Mouse (Mus musculus) heart, embryonic 11.5 days (tissue): Measurements from ENCODE around the gene Ccz1. TPM values are rescaled to one million over a fixed set of nuclear protein-coding genes. Genes with fewer than 3 reads are reported as not detected.
A peak's percentile ranks its signal among the peaks of the same experiment; 100 is the strongest.

ENCODE experiments used
- ATAC-seq: fragments of 200-750 bp; cut with Nextera tagmentation; replicated peaks from 2 replicates; pipeline ENCODE4 v1.8.0; 2017; ENCODE audit warnings: moderate library complexity; ENCODE audit not compliant: insufficient number of reproducible peaks, low FRiP score, low TSS enrichment
- H3K27ac ChIP-seq: fragments of 300-500 bp; sonication (generic); 2 replicates; pipeline ENCODE4 v1.5.1; 2014; ENCODE audit warnings: mild to moderate bottlenecking, low read depth, low read length
- H3K27me3 ChIP-seq: fragments of 300-500 bp; sonication (generic); 2 replicates; pipeline ENCODE4 v1.6.1; 2014; ENCODE audit warnings: mild to moderate bottlenecking, low read length, mixed read lengths; ENCODE audit not compliant: control insufficient read depth, insufficient read depth
- H3K36me3 ChIP-seq: fragments of 300-500 bp; sonication (generic); 2 replicates; pipeline ENCODE4 v1.6.1; 2014; ENCODE audit warnings: mild to moderate bottlenecking, low read length, moderate library complexity, mixed read lengths; ENCODE audit not compliant: control insufficient read depth, insufficient read depth
- H3K4me1 ChIP-seq: fragments of 300-500 bp; sonication (generic); 2 replicates; pipeline ENCODE4 v1.6.1; 2014; ENCODE audit warnings: low read length; ENCODE audit not compliant: control insufficient read depth, insufficient read depth
- H3K4me2 ChIP-seq: fragments of 300-500 bp; sonication (generic); 2 replicates; pipeline ENCODE4 v1.6.1; 2014; ENCODE audit warnings: mild to moderate bottlenecking, moderate library complexity
- H3K4me3 ChIP-seq: fragments of 300-500 bp; sonication (generic); 2 replicates; pipeline ENCODE4 v1.5.1; 2014; ENCODE audit warnings: low read depth, low read length
- H3K9ac ChIP-seq: fragments of 300-500 bp; sonication (generic); 2 replicates; pipeline ENCODE4 v1.6.1; 2014; ENCODE audit warnings: mild to moderate bottlenecking, low read depth, low read length, moderate library complexity
- H3K9me3 ChIP-seq: fragments of 300-500 bp; sonication (generic); replicated peaks from 2 replicates; pipeline ENCODE4 v1.6.1; 2016; ENCODE audit warnings: low read length; ENCODE audit not compliant: control insufficient read depth
- WGBS: fragments of 180-500 bp; shearing (Covaris S2); extraction: QIAGEN DNeasy Blood & Tissue Kit; methylation state at CpG from one replicate; pipeline ENCODE4 v1.1.7; 2014; ENCODE audit not compliant: insufficient replicate concordance; 5-methylcytosine and 5-hydroxymethylcytosine counted together
- polyA plus RNA-seq: library from polyadenylated mRNA; unstranded; fragments of >200 nt; fragmentation: Nextera tagmentation; extraction: Ambion mirVana; gene quantifications from 2 replicates; pipeline ENCODE4 v1.2.1, GENCODE M21; 2014

Ccz1 gene
- polyA plus RNA-seq, 1 experiment from 2014 or later: 67.2 TPM

DNA sequence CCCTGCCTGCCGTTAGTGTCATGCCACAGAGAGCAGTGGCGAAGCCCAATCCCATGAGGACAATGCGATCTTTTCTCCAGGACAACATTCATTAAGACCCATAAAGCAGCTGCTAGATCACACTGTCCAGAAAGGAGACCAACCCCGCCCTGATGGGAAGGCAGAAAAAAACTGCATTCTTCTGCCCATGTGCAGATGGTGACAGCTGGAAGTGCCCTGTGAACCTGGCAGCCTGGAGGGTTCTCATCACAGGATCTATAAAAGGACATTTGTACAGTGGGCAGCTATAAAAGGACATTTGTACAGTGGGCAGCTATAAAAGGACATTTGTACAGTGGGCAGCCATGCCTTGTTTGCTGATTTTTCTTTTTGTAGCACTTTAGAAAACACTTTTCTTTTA lies 25.6 kb downstream of the Ccz1 start:
- Histone ChIP-seq H3K36me3 (peaks cover 31% of the 10 kb centered on the region), H3K9me3 (no peaks in the 10 kb centered on the region), H3K9ac (no peak overlapping the region), H3K4me1 (no peaks in the 10 kb centered on the region), H3K4me3 (no peak overlapping the region), H3K27me3 (no peaks in the 10 kb centered on the region), H3K4me2 (no peak overlapping the region), H3K27ac (no peak overlapping the region)
- 89% methylated on average over 4 of the region's 4 CpGs for WGBS
- ATAC-seq: no peak

DNA sequence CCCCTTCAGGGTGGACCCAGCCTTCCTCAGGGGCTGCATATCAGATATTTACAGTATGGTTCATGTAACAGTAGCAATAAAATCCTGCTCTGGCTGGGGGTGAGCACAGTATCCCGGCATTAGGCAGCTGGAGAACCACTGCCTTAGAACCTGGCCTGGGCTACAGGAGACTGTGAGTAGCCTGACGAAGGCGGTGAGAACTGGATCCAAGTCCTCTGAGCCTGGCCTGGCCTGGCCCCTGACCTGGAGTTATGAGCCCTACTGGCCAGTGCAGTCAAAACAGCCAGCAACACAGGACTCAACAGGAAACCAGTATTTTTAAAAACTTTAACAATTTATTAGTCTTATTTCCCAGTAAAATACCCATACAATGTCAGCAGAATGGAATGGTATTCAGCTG lies 27.1 kb downstream of the Ccz1 start:
- H3K36me3 ChIP-seq: peaks cover 31% of the 10 kb centered on the region
- 91% methylated on average over 3 of the region's 3 CpGs for WGBS
- H3K27me3 ChIP-seq: no peaks in the 10 kb centered on the region
- H3K9ac ChIP-seq: no peak overlapping the region
- H3K4me1 ChIP-seq: no peaks in the 10 kb centered on the region
- no peak overlapping the region for H3K4me2 ChIP-seq
- H3K4me3 ChIP-seq: no peak overlapping the region
- H3K9me3 ChIP-seq: no peaks in the 10 kb centered on the region
- H3K27ac ChIP-seq: no peak overlapping the region
- ATAC-seq: no peak

DNA sequence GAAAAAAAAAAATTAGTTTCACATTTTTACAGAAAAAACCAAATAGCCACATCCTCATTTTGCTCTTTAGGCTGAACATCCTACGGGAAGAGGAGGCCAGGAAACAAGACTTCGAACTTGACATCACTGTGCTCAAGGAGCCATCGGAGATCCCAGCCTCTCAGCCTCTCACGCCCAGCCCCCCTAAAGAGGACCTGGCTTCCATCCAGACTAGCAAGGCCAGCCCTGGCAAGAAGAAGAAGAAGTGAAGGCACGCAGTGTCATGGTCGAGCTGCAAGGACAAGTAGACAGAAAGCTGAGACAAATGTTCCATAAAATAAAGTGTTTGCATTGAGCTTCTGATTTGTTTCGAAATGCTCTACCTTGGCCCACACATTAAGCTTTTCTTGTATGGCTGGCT lies 29.3 kb downstream of the Ccz1 start:
- Histone ChIP-seq H3K4me1 (peaks cover 4% of the 10 kb centered on the region; the same call in 1 of the 2 replicates), H3K27ac (no peak overlapping the region), H3K9me3 (no peaks in the 10 kb centered on the region), H3K9ac (no peak overlapping the region), H3K4me3 (no peak overlapping the region), H3K36me3 (peaks cover 15% of the 10 kb centered on the region), H3K27me3 (no peaks in the 10 kb centered on the region), H3K4me2 (no peak overlapping the region)
- whole genome bisulfite sequencing: 82% methylated on average over 7 of the region's 7 CpGs
- ATAC-seq: no peak

DNA sequence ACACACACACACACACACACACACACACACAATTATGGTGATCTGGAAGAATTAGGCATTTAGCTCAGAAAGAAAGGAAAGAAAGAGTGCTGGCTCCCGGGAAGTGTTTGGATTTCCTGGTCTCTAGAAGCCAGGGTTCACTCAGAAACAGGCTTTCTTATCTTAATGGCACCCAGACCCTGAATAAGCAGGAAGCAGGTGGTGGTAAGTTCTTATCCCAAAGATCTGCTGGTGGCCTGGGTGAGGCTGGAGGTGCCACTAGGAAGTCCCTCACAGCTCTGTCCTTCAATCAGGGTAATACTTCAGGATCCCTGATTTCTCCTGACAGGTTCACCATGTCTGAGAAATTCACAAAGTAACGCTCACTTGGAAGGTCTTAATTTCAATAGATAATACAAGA lies 32.3 kb downstream of the Ccz1 start:
- H3K4me3 ChIP-seq: no peak overlapping the region
- no peaks in the 10 kb centered on the region for H3K9me3 ChIP-seq
- no peak for ATAC-seq
- H3K4me2 ChIP-seq: no peak overlapping the region
- 52% methylated on average over 2 of the region's 2 CpGs for whole genome bisulfite sequencing
- no peak overlapping the region for H3K27ac ChIP-seq
- H3K9ac ChIP-seq: no peak overlapping the region
- H3K4me1 ChIP-seq: peaks cover 4% of the 10 kb centered on the region; the same call in 1 of the 2 replicates
- H3K36me3 ChIP-seq: peaks cover 5% of the 10 kb centered on the region
- no peaks in the 10 kb centered on the region for H3K27me3 ChIP-seq

DNA sequence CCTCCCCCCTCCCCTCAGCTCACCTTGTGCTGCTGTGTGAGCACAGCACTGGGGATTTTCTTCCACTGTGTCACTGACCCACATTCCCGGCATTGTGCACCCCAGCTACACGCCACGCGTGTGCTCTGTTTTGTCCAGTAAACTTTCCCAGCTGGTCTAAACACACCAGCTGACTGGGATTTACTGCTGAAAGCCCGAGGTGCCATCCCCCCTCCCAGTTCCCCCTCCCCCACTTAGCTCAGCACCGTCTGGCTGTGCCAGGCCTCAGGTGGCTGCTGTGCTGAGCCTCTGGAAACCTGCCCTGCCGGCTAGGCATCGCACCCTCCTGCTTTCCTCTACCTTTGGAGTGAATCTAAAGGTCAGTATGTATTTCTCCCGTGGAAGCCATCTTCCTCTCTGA lies 33.8 kb downstream of the Ccz1 start:
- Histone ChIP-seq H3K9me3 (no peaks in the 10 kb centered on the region), H3K4me1 (peaks cover 4% of the 10 kb centered on the region; the same call in 1 of the 2 replicates), H3K27me3 (no peaks in the 10 kb centered on the region), H3K27ac (no peak overlapping the region), H3K4me3 (no peak overlapping the region), H3K4me2 (peak overlapping the region; percentile 14; the same call in 1 of the 2 replicates), H3K36me3 (peaks cover 3% of the 10 kb centered on the region; the same call in 1 of the 2 replicates), H3K9ac (no peak overlapping the region)
- no peak for ATAC-seq
- WGBS: 28% methylated on average over 9 of the region's 9 CpGs

DNA sequence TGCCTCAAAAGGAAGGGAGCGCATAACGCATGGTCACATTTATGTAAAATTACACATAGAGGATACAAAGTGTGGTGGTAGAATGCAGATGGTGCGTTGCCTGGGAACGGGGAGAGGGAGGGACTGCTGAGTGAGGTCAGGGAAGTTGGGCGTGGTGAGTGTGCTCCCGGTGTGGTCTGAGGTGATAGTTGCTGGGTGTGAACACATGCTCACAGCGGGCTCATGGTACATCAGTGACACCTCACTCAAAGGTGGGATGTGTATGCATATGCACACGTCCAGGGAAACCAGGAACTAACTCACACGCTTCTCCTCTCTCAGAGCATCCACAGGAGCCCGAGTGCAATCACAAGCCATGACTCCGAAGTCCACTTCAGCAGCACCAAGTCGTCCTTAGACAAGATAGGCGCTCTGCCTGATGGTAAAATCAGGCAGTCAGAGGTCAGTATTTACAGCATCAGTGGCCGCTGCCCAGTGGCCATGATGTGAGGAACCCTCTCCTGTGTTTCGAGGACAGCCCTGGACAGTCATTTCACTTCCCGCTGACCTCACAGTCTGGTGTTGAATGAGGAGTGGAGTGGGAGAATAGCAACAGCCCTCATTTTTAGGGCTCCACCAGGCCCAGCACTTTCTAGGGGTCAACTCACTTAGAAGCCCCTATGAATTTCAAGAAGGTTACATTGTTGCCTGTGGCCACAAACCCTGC lies 37.8 kb downstream of the Ccz1 start:
- Histone ChIP-seq H3K9ac (no peak overlapping the region), H3K36me3 (no peaks in the 10 kb centered on the region), H3K4me3 (no peak overlapping the region), H3K4me2 (no peak overlapping the region), H3K27me3 (no peaks in the 10 kb centered on the region), H3K9me3 (no peaks in the 10 kb centered on the region), H3K4me1 (peaks cover 8% of the 10 kb centered on the region; the same call in 1 of the 2 replicates), H3K27ac (no peak overlapping the region)
- 0 out of 2 replicates have a peak, but pooled peaks have one; percentile 61 for ATAC-seq
- 54% methylated on average over 16 of the region's 16 CpGs for WGBS

DNA sequence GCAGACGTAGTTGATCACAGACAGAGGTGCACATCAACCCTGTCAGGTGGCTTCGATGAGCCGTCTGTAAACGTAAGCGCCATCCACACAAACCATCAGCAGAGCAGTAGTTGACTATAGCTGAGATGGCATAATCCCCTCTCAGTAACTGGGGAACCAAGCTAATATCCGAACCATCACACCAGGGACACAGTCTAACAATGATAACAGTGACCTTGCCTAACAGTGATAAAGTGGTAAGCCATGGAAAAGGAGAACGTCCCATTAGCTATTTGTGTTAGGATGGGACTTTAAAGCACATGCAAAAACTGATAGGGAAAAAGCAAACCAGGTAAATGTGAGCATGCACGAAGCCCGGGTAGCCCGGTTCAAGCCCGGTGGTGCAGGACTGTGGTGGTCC lies 38.4 kb downstream of the Ccz1 start:
- 0 out of 2 replicates have a peak overlapping the region, but pooled peaks have one; percentile 22 for H3K9ac ChIP-seq
- 75% methylated on average over 11 of the region's 11 CpGs for WGBS
- no peak overlapping the region for H3K4me2 ChIP-seq
- H3K36me3 ChIP-seq: no peaks in the 10 kb centered on the region
- peaks cover 8% of the 10 kb centered on the region; the same call in 1 of the 2 replicates for H3K4me1 ChIP-seq
- no peaks in the 10 kb centered on the region for H3K27me3 ChIP-seq
- H3K27ac ChIP-seq: no peak overlapping the region
- no peaks in the 10 kb centered on the region for H3K9me3 ChIP-seq
- no peak for ATAC-seq
- no peak overlapping the region for H3K4me3 ChIP-seq

DNA sequence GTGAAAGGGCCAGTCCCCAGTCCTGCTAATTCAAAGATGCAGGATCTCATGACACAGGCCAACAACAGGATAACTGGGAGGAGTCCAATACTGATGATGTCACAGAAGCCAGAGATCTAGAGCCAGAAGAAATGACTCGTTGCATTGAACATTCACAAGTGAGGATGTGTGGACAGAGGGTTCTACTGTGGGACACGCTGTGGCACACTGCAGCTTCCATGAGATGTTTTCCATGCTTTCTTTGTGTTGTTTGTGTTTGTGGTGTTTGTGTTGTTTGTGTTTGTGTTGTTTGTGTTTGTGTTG lies 39.1 kb downstream of the Ccz1 start:
- no peak overlapping the region for H3K4me3 ChIP-seq
- 0 out of 2 replicates have a peak, but pooled peaks cover 4% of the 10 kb centered on the region for H3K4me1 ChIP-seq
- WGBS: 67% methylated on average over 2 of the region's 2 CpGs
- H3K36me3 ChIP-seq: no peaks in the 10 kb centered on the region
- no peaks in the 10 kb centered on the region for H3K27me3 ChIP-seq
- no peak overlapping the region for H3K27ac ChIP-seq
- H3K9ac ChIP-seq: no peak overlapping the region
- H3K9me3 ChIP-seq: no peaks in the 10 kb centered on the region
- no peak overlapping the region for H3K4me2 ChIP-seq
- ATAC-seq: no peak
